Mouse (Mus musculus): ENCODE measurements around the gene Gm11060. TPM values are rescaled to one million over a fixed set of nuclear protein-coding genes. Genes with fewer than 3 reads are reported as not detected.

Gm11060 gene
- total RNA-seq (2015), result not detected in 2 replicates
- not detected in 2 replicates for total RNA-seq (2017)

GRCm38 (mm10) chr2:105091718-105092117 lies at the start of gene Gm11060:
TSS of gene Gm11060 (plus strand) at chr2:105092018.
- ATAC-seq (replicated peaks; ENCODE audit: poor library complexity), result no peak

DNA sequence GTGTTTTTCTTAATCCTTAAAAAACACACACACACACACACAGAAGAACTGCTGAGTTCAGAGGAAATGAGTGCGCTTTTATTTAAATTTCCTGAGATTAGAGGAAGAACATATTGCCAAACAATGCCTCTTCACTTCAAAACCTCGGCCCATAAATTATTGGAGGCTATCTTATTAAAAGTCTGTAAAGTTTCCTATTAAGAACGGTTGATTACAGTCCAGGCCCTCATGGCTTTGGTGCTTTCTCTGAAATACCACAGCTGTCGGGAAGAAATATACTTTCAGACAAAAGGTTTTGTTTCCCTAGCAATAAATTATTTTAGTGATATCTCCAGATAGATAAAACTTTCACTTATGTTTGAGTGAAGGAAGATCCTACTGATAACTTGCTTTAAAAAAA lies 48.7 kb upstream of the Gm11060 start:
- ATAC-seq (replicated peaks; ENCODE audit: poor library complexity), result 0 out of 2 replicates have a peak, but pooled peaks have one; percentile 26

DNA sequence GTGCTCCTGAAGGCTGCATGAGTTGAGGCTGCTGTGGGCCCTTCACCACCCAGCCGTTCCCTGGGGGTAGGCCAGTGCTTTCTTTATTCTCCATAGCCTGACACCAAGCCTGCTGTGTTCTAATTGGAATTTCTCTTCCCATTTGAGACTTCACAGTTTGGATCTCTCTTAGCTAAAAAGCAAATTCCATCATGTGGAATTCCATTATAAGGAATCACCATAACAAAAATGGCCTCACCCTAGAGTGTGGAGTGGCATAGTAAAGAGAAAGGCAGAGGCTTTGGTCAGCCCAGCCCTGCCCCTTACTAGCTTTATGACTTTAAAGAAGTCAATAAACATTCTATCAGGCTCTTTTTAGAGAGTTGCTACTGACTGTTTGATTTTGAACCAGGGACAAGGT lies 43.5 kb upstream of the Gm11060 start:
- no peak for ATAC-seq (replicated peaks; ENCODE audit: poor library complexity)

DNA sequence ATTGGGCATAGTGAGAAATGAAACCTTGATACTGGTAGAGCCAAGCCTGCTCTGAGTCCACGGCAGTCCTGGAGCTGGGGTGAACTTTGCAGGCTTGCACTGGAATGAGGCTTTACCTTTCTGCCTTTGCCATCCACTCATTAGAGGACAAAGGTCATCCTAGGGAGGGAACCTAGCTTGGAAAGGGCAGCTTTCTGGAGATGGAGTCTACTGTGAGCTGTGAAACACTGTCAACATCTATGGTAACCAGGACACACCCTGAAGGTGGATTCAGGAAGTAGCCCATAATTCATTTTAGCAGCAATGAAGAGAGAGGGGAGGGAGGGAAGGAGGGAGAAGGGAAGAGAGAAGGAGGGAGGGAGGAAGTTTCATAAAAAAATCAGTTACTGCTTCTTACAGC lies 36.3 kb upstream of the Gm11060 start:
- ATAC-seq (replicated peaks; ENCODE audit: poor library complexity), result no peak

GRCm38 (mm10) chr2:105058577-105059116 lies 33.2 kb upstream of the Gm11060 start:
- ATAC-seq (replicated peaks; ENCODE audit: poor library complexity), result no peak

- ATAC-seq (replicated peaks; ENCODE audit: poor library complexity), result peak; percentile 52
Measured at GRCm38 (mm10) chr2:105062741-105063372, 29.0 kb upstream of the Gm11060 start.

GRCm38 (mm10) chr2:105072496-105072895 lies 19.3 kb upstream of the Gm11060 start:
- ATAC-seq (replicated peaks; ENCODE audit: poor library complexity), result 0 out of 2 replicates have a peak, but pooled peaks have one; percentile 46

DNA sequence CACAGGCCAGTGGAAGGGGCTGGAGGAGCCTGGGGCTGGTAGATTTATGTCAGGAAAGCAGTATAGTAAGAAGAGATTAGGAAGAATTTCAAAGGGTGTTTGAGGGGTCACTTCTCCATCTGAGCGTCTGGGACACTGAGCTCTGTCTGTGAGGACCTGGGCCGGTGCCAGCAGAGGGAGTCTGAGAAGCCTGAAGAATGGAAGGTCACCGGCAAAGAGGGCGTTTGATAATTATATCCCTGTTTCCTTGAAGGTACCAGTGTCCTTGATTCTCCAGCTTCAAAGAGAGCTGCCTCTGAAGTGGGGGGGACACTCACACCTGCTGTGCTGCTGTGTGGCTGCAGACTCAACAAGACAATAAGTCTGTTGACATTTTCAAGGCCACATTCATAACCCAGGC lies 17.6 kb upstream of the Gm11060 start:
- no peak for ATAC-seq (replicated peaks; ENCODE audit: poor library complexity)

- no peak for ATAC-seq (replicated peaks; ENCODE audit: poor library complexity)
Measured at GRCm38 (mm10) chr2:105075809-105076208, 16.0 kb upstream of the Gm11060 start.

DNA sequence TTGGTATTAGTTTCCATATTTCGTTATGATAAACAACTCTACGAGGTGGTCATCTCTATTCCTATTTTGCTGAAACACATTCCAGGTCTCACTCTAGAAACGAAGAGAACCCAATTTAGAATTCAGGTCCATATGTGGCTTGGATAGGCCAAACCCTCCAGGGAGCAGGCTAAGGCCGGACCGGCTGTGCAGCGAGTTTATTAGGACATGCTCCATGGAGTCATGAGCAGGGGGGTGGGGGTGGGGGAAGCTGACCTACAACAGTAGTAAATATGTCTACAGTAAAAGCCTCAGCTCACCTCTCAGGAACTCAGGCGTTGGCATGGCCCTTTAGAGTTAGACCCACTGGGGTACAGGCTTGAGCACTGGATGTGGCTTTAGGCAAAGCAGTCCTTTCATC lies 14.7 kb upstream of the Gm11060 start:
- no peak for ATAC-seq (replicated peaks; ENCODE audit: poor library complexity)

GRCm38 (mm10) chr2:105082256-105082790 lies 9.5 kb upstream of the Gm11060 start:
- ATAC-seq (replicated peaks; ENCODE audit: poor library complexity), result no peak

- no peak for ATAC-seq (replicated peaks; ENCODE audit: poor library complexity)
Measured at GRCm38 (mm10) chr2:105084035-105084434, 7.8 kb upstream of the Gm11060 start.

- no peak for ATAC-seq (replicated peaks; ENCODE audit: poor library complexity)
Measured at GRCm38 (mm10) chr2:105086081-105086480, 5.7 kb upstream of the Gm11060 start.

GRCm38 (mm10) chr2:105088005-105088404 lies 3.8 kb upstream of the Gm11060 start:
- no peak for ATAC-seq (replicated peaks; ENCODE audit: poor library complexity)

- ATAC-seq (replicated peaks; ENCODE audit: poor library complexity), result no peak
Measured at GRCm38 (mm10) chr2:105089083-105089482, 2.7 kb upstream of the Gm11060 start.

GRCm38 (mm10) chr2:105089581-105090508 lies 2.0 kb upstream of the Gm11060 start:
- ATAC-seq (replicated peaks; ENCODE audit: poor library complexity), result no peak

- ATAC-seq (replicated peaks; ENCODE audit: poor library complexity), result no peak
Measured at GRCm38 (mm10) chr2:105090991-105091390, 827 bp upstream of the Gm11060 start.

- no peak for ATAC-seq (replicated peaks; ENCODE audit: poor library complexity)
Measured at GRCm38 (mm10) chr2:105097294-105097953, 5.6 kb downstream of the Gm11060 start.

DNA sequence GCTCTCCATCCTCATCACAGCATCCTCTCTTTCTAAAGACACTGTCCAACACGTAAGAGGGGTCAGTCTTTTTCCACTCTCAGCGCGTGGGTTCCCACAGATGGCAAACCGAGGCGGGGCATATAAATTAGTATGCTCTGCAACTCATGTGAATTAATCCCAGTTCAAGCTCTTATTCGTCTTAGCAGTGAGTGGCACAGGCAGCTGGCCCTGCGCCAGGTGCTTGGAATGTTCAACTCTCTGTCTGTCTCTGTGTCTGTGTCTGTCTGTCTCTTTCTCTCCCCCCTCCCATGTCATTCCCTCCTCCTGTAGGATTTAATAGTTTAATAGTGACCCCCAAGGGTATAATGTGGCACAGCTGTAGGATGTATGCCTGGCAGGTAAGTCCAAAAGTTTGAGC lies 7.6 kb downstream of the Gm11060 start:
- no peak for ATAC-seq (replicated peaks; ENCODE audit: poor library complexity)

- ATAC-seq (replicated peaks; ENCODE audit: poor library complexity), result no peak
Measured at GRCm38 (mm10) chr2:105100541-105100940, 8.7 kb downstream of the Gm11060 start.

- peak; percentile 46 for ATAC-seq (replicated peaks; ENCODE audit: poor library complexity)
Measured at GRCm38 (mm10) chr2:105108703-105109158, 16.9 kb downstream of the Gm11060 start.

All from megakaryocyte progenitor cell, adult 5-6 weeks (primary cell).